9 mouse cellular contexts compared by ENCODE assay signal in genomic region chr5:140389647-140390046, GRCm38 (mm10). TPM values are rescaled to one million over a fixed set of nuclear protein-coding genes. Genes with fewer than 3 reads are reported as not detected.
DNase-seq lines count a peak whose midpoint lies in the region; ATAC-seq and TF ChIP-seq lines count a peak whose summit lies in the region.
"Had no signal": no experiment of that assay in that cellular context is flagged by ENCODE, and none has a peak within 500 bp of the region (broad histone marks: within the 10 kb centered on the region; RNA-seq: fewer than 3 reads in every experiment).

No protein-coding gene starts in this region.

- TF ChIP-seq CTCF in E14TG2a.4 (conservative IDR thresholded peaks at IDR 0.05; ENCODE audit: low read length): no peak
- TF ChIP-seq CTCF in forebrain, postnatal 0 days (IDR thresholded peaks at IDR 0.05; ENCODE audit: low read depth): no peak

- H3K9ac ChIP-seq in heart, embryonic 11.5 days (ENCODE audit: low read depth, low read length): peak overlapping the region; percentile 23; the same call in 1 of the 2 replicates
- H3K9ac ChIP-seq in forebrain, postnatal 0 days: 0 out of 2 replicates have a peak overlapping the region, but pooled peaks have one; percentile 58

- 53% methylated on average over 3 of the region's 3 CpGs for WGBS in heart, embryonic 11.5 days (ENCODE audit: insufficient replicate concordance)
- WGBS in forebrain, postnatal 0 days: 62% methylated on average over 3 of the region's 3 CpGs
- 63% methylated on average over 3 of the region's 3 CpGs for WGBS in macrophage (ENCODE audit: missing documents)

- H3K4me1 ChIP-seq in heart, embryonic 11.5 days (ENCODE audit: control insufficient read depth, insufficient read depth, low read length): peaks cover 13% of the 10 kb centered on the region
- peaks cover 26% of the 10 kb centered on the region for H3K4me1 ChIP-seq in E14TG2a.4 (replicated peaks; ENCODE audit: low read depth, low read length)
- H3K4me1 ChIP-seq in forebrain, postnatal 0 days (ENCODE audit: insufficient read depth): 0 out of 2 replicates have a peak, but pooled peaks cover 3% of the 10 kb centered on the region

- no peak overlapping the region for H3K27ac ChIP-seq in heart, embryonic 11.5 days (ENCODE audit: low read depth, low read length)
- H3K27ac ChIP-seq in forebrain, postnatal 0 days (ENCODE audit: low read depth, low read length): no peak overlapping the region
- H3K27ac ChIP-seq in macrophage: peak overlapping the region; percentile 81

- no peaks in the 10 kb centered on the region for H3K27me3 ChIP-seq in heart, embryonic 11.5 days (ENCODE audit: control insufficient read depth, insufficient read depth, low read length)
- peaks cover 26% of the 10 kb centered on the region for H3K27me3 ChIP-seq in E14TG2a.4 (ENCODE audit: insufficient read depth, low read length)
- no peaks in the 10 kb centered on the region; the same call in 1 of the 2 replicates for H3K27me3 ChIP-seq in forebrain, postnatal 0 days (ENCODE audit: insufficient read depth, low read length)

- H3K9me3 ChIP-seq in heart, embryonic 11.5 days (replicated peaks; ENCODE audit: control insufficient read depth, low read length): no peaks in the 10 kb centered on the region
- H3K9me3 ChIP-seq in E14TG2a.4 (ENCODE audit: low read length): no peaks in the 10 kb centered on the region
- H3K9me3 ChIP-seq in forebrain, postnatal 0 days (ENCODE audit: low read length): no peaks in the 10 kb centered on the region

- DNase-seq in heart, postnatal 4 days: no peak
- DNase-seq in forebrain, postnatal 0 days: no peak
- DNase-seq in layer of hippocampus, postnatal 25 days (ENCODE audit: extremely low spot score in 1 of 2, low spot score in 1 of 2): no peak
- no peak for DNase-seq in B cell, adult 2 months

- peak overlapping the region; percentile 98 for H3K4me2 ChIP-seq in heart, embryonic 11.5 days
- H3K4me2 ChIP-seq in forebrain, postnatal 0 days (ENCODE audit: low read depth): peak overlapping the region; percentile 90

- peak overlapping the region; percentile 76 for H3K4me3 ChIP-seq in heart, embryonic 11.5 days (ENCODE audit: low read depth, low read length)
- H3K4me3 ChIP-seq in E14TG2a.4 (replicated peaks; ENCODE audit: low read length) (peak overlapping the region; percentile 92), macrophage (ENCODE audit: inconsistent target) (no peak overlapping the region)
- peak overlapping the region; percentile 52; the same call in 1 of the 2 replicates for H3K4me3 ChIP-seq in forebrain, postnatal 0 days (ENCODE audit: low read depth, low read length)

- H3K79me2 ChIP-seq in macrophage (ENCODE audit: inconsistent target): peaks cover 43% of the 10 kb centered on the region

- ATAC-seq in heart, embryonic 11.5 days (replicated peaks; ENCODE audit: insufficient number of reproducible peaks, low FRiP score, low TSS enrichment): 0 out of 2 replicates have a peak, but pooled peaks have one; percentile 1
- ATAC-seq in forebrain, postnatal 0 days: no peak
- no peak for ATAC-seq in granulocyte monocyte progenitor cell, adult 5-6 weeks (replicated peaks; ENCODE audit: poor library complexity, severe bottlenecking)

- H3K36me3 ChIP-seq in heart, embryonic 11.5 days (ENCODE audit: control insufficient read depth, insufficient read depth, low read length): no peaks in the 10 kb centered on the region
- H3K36me3 ChIP-seq in E14TG2a.4 (ENCODE audit: insufficient read depth, low read length) (no peaks in the 10 kb centered on the region), macrophage (ENCODE audit: inconsistent target) (no peaks in the 10 kb centered on the region)
- H3K36me3 ChIP-seq in forebrain, postnatal 0 days (ENCODE audit: insufficient read depth): no peaks in the 10 kb centered on the region

RNA-seq across cellular contexts. Expression of gene Snx8, which starts 0.6 kb away (rescaled TPM):
- polyA plus RNA-seq in heart, embryonic 11.5 days (2014; fragmentation: Nextera tagmentation; extraction: Ambion mirVana): 8.8 and 9.8 TPM in 2 replicates
- total RNA-seq in heart, postnatal 4 days (2021): 10 to 100 TPM; 19.6 to 20.0 TPM
- 42.8 and 54.6 TPM in 2 replicates for total RNA-seq in forebrain, postnatal 0 days (2014; rRNA removed)
- polyA plus RNA-seq in forebrain, postnatal 0 days (2015; fragmentation: Nextera tagmentation; extraction: Ambion mirVana): 21.1 and 31.1 TPM in 2 replicates
- 100 to 1,000 TPM; 134 to 541 (median 284) TPM for total RNA-seq in macrophage (2018; cell fraction: chromatin; rRNA removed)
- total RNA-seq in macrophage (2018; cell fraction: cytosol; rRNA removed): 100 to 1,000 TPM in 21 of 26 experiments, 10 to 100 TPM in 5; 75.9 to 180 (median 115) TPM
- total RNA-seq in macrophage (2018; cell fraction: nucleus; rRNA removed): 100 to 1,000 TPM in 25 of 26 experiments, 10 to 100 TPM in 1; 96.7 to 394 (median 191) TPM
- 71.9 to 180 TPM (median 142 TPM) in 3 replicates for polyA plus RNA-seq in macrophage (2018)
- total RNA-seq in layer of hippocampus, postnatal 25 days (2021): 10 to 100 TPM; 11.9 to 13.1 TPM
- total RNA-seq in granulocyte monocyte progenitor cell, adult 5-6 weeks (2014; fragmentation: Nextera tagmentation): 8.9 and 12.8 TPM in 2 replicates
- total RNA-seq in granulocyte monocyte progenitor cell, adult 5-6 weeks (2017): 7.3 and 9.1 TPM in 2 replicates

RNA-seq across cellular contexts. Expression of gene Eif3b, which starts 29.5 kb away (rescaled TPM):
- 114 and 122 TPM in 2 replicates for polyA plus RNA-seq in heart, embryonic 11.5 days (2014; fragmentation: Nextera tagmentation; extraction: Ambion mirVana)
- 100 to 1,000 TPM; 118 to 122 TPM for total RNA-seq in heart, postnatal 4 days (2021)
- total RNA-seq in forebrain, postnatal 0 days (2014; rRNA removed): 32.3 and 41.4 TPM in 2 replicates
- 64.0 and 73.0 TPM in 2 replicates for polyA plus RNA-seq in forebrain, postnatal 0 days (2015; fragmentation: Nextera tagmentation; extraction: Ambion mirVana)
- 100 to 1,000 TPM in 16 of 26 experiments, 10 to 100 TPM in 10; 32.3 to 211 (median 116) TPM for total RNA-seq in macrophage (2018; cell fraction: chromatin; rRNA removed)
- 100 to 1,000 TPM; 111 to 193 (median 155) TPM for total RNA-seq in macrophage (2018; cell fraction: cytosol; rRNA removed)
- total RNA-seq in macrophage (2018; cell fraction: nucleus; rRNA removed): 100 to 1,000 TPM in 13 of 26 experiments, 10 to 100 TPM in 13; 51.1 to 167 (median 99.4) TPM
- polyA plus RNA-seq in macrophage (2018): 108 to 268 TPM (median 204 TPM) in 3 replicates
- 10 to 100 TPM; 89.2 to 95.6 TPM for total RNA-seq in layer of hippocampus, postnatal 25 days (2021)
- total RNA-seq in granulocyte monocyte progenitor cell, adult 5-6 weeks (2014; fragmentation: Nextera tagmentation): 237 and 268 TPM in 2 replicates
- total RNA-seq in granulocyte monocyte progenitor cell, adult 5-6 weeks (2017): 200 and 239 TPM in 2 replicates

RNA-seq across cellular contexts. Expression of gene Gm4869, which starts 55.8 kb away (rescaled TPM):
- not detected in 2 replicates for polyA plus RNA-seq in heart, embryonic 11.5 days (2014; fragmentation: Nextera tagmentation; extraction: Ambion mirVana)
- not detected for total RNA-seq in heart, postnatal 4 days (2021)
- total RNA-seq in forebrain, postnatal 0 days (2014; rRNA removed): 0.10 TPM in 1 of 2 replicates, not detected in the other
- not detected in 2 replicates for polyA plus RNA-seq in forebrain, postnatal 0 days (2015; fragmentation: Nextera tagmentation; extraction: Ambion mirVana)
- total RNA-seq in macrophage (2018; cell fraction: chromatin; rRNA removed): under 1 TPM in 1 of 26 experiments, not detected in 25; 0.29 TPM
- not detected for total RNA-seq in macrophage (2018; cell fraction: cytosol; rRNA removed)
- total RNA-seq in macrophage (2018; cell fraction: nucleus; rRNA removed): not detected
- polyA plus RNA-seq in macrophage (2018): not detected in 3 replicates
- not detected for total RNA-seq in layer of hippocampus, postnatal 25 days (2021)
- not detected in 2 replicates for total RNA-seq in granulocyte monocyte progenitor cell, adult 5-6 weeks (2014; fragmentation: Nextera tagmentation)
- not detected in 2 replicates for total RNA-seq in granulocyte monocyte progenitor cell, adult 5-6 weeks (2017)
- total RNA-seq: liver, adult 2 months had no signal
- polyA plus RNA-seq: liver, adult 2 months had no signal

RNA-seq across cellular contexts. Expression of gene Mrm2, which starts 57.9 kb away (rescaled TPM):
- 17.1 and 17.4 TPM in 2 replicates for polyA plus RNA-seq in heart, embryonic 11.5 days (2014; fragmentation: Nextera tagmentation; extraction: Ambion mirVana)
- 1 to 10 TPM; 7.2 to 7.8 TPM for total RNA-seq in heart, postnatal 4 days (2021)
- total RNA-seq in forebrain, postnatal 0 days (2014; rRNA removed): 16.0 and 16.2 TPM in 2 replicates
- polyA plus RNA-seq in forebrain, postnatal 0 days (2015; fragmentation: Nextera tagmentation; extraction: Ambion mirVana): 14.8 and 15.9 TPM in 2 replicates
- 100 to 1,000 TPM in 1 of 26 experiments, 10 to 100 TPM in 20, 1 to 10 TPM in 5; 4.4 to 121 (median 14.7) TPM for total RNA-seq in macrophage (2018; cell fraction: chromatin; rRNA removed)
- total RNA-seq in macrophage (2018; cell fraction: cytosol; rRNA removed): 1 to 10 TPM in 25 of 26 experiments, under 1 TPM in 1; 0.71 to 7.8 (median 5.9) TPM
- total RNA-seq in macrophage (2018; cell fraction: nucleus; rRNA removed): 10 to 100 TPM in 16 of 26 experiments, 1 to 10 TPM in 10; 5.8 to 79.6 (median 11.5) TPM
- polyA plus RNA-seq in macrophage (2018): 7.2 to 10.1 TPM (median 8.1 TPM) in 3 replicates
- 1 to 10 TPM; 8.5 to 9.8 TPM for total RNA-seq in layer of hippocampus, postnatal 25 days (2021)
- total RNA-seq in granulocyte monocyte progenitor cell, adult 5-6 weeks (2014; fragmentation: Nextera tagmentation): 6.3 and 11.2 TPM in 2 replicates
- 7.7 and 9.3 TPM in 2 replicates for total RNA-seq in granulocyte monocyte progenitor cell, adult 5-6 weeks (2017)
